Mouse (Mus musculus) left cerebral cortex, adult 2 months (tissue): ENCODE results near the gene Plxna4. TPM values are rescaled to one million over a fixed set of nuclear protein-coding genes. Genes with fewer than 3 reads are reported as not detected.

Experiments
- DNase-seq, 2 experiments: peaks; one replicate each; pipeline ENCODE4 v3.0.0; 2021 to 2022; ENCODE audit warnings: low spot score in 2 of 2, mixed read lengths in 1 of 2; ENCODE audit errors: extremely low spot score in 1 of 2
- H3K27ac ChIP-seq: fragments of 200-600 bp; 2 replicates; pipeline ENCODE4 v1.8.1; 2022
- H3K4me3 ChIP-seq: fragments of 200-600 bp; 2 replicates; pipeline ENCODE4 v1.8.1; 2022
- CTCF ChIP-seq: fragments of 200-600 bp; IDR thresholded peaks from 2 replicates; pipeline ENCODE4 v1.8.1; 2022; ENCODE audit warnings: antibody characterized with exemption, mild to moderate bottlenecking, moderate library complexity
- intact Hi-C: fragments of 180-260 bp; cut with DNase I; formaldehyde crosslinking; loops from one replicate; pipeline ENCODE4 v1.15.1; 2025
- total RNA-seq, 2 experiments: library from RNA; stranded (reverse); gene quantifications; 2 replicates each; pipeline ENCODE4 v1.2.3; 2021

Gene Plxna4
- total RNA-seq, 2 experiments from 2014 or later, result 70.2 to 71.6 TPM

- intact Hi-C loops, result no loop called here
- DNase-seq, result no peak
- Histone ChIP-seq H3K27ac (no peak overlapping the region), H3K4me3 (no peak overlapping the region)
- TF ChIP-seq CTCF, result no peak
Observed at GRCm38 (mm10) chr6:32208951-32209350, 379.0 kb downstream of the Plxna4 start.

GRCm38 (mm10) chr6:32204253-32204652, 383.7 kb downstream of the Plxna4 start:
- H3K4me3 ChIP-seq, result no peak overlapping the region
- H3K27ac ChIP-seq, result no peak overlapping the region
- no peak for TF ChIP-seq CTCF
- intact Hi-C loops, result no loop called here
- DNase-seq, result no peak

GRCm38 (mm10) chr6:32203389-32203788, 384.6 kb downstream of the Plxna4 start:
- intact Hi-C loops, result no loop called here
- Histone ChIP-seq H3K4me3 (no peak overlapping the region), H3K27ac (no peak overlapping the region)
- no peak for TF ChIP-seq CTCF
- DNase-seq, result no peak

GRCm38 (mm10) chr6:32202664-32203192, 385.3 kb downstream of the Plxna4 start:
- Histone ChIP-seq H3K27ac (no peak overlapping the region), H3K4me3 (no peak overlapping the region)
- intact Hi-C loops, result no loop called here
- no peak for DNase-seq
- TF ChIP-seq CTCF, result no peak

GRCm38 (mm10) chr6:32201506-32201905, 386.5 kb downstream of the Plxna4 start:
- no peak overlapping the region for H3K27ac ChIP-seq
- DNase-seq, result no peak
- no peak overlapping the region for H3K4me3 ChIP-seq
- TF ChIP-seq CTCF, result no peak
- intact Hi-C loops, result no loop called here

- DNase-seq, result no peak
- no peak overlapping the region for H3K27ac ChIP-seq
- intact Hi-C loops, result no loop called here
- no peak for TF ChIP-seq CTCF
- H3K4me3 ChIP-seq, result no peak overlapping the region
Observed at GRCm38 (mm10) chr6:32199616-32200015, 388.4 kb downstream of the Plxna4 start.

GRCm38 (mm10) chr6:32196913-32197312, 391.1 kb downstream of the Plxna4 start:
- TF ChIP-seq CTCF, result no peak
- intact Hi-C loops, result no loop called here
- DNase-seq, result no peak
- no peak overlapping the region for H3K27ac ChIP-seq
- no peak overlapping the region for H3K4me3 ChIP-seq

GRCm38 (mm10) chr6:32193046-32193445, 394.9 kb downstream of the Plxna4 start:
- intact Hi-C loops, result loop anchor here (5.0 kb wide), 1 partner anchor 124 kb away; no protein-coding TSS in a partner anchor
- Histone ChIP-seq H3K4me3 (no peak overlapping the region), H3K27ac (no peak overlapping the region)
- TF ChIP-seq CTCF, result no peak
- DNase-seq, result no peak

GRCm38 (mm10) chr6:32184402-32184985, 403.5 kb downstream of the Plxna4 start:
- H3K27ac ChIP-seq, result no peak overlapping the region
- intact Hi-C loops, result loop anchor here (5.0 to 10.0 kb wide), 2 partner anchors 247 to 400 kb away; partner anchors contain the start of gene Plxna4
- TF ChIP-seq CTCF, result no peak
- no peak for DNase-seq
- no peak overlapping the region for H3K4me3 ChIP-seq

GRCm38 (mm10) chr6:32183651-32184185, 404.3 kb downstream of the Plxna4 start:
- intact Hi-C loops, result loop anchor here (5.0 to 10.0 kb wide), 2 partner anchors 246 to 401 kb away; partner anchors contain the start of gene Plxna4
- TF ChIP-seq CTCF, result no peak; the same call in 1 of the 2 replicates

GRCm38 (mm10) chr6:32180012-32180358, 408.0 kb downstream of the Plxna4 start:
- Histone ChIP-seq H3K4me3 (no peak overlapping the region), H3K27ac (no peak overlapping the region)
- no peak for TF ChIP-seq CTCF
- intact Hi-C loops, result loop anchor here (5.0 to 10.0 kb wide), 2 partner anchors 243 to 405 kb away; partner anchors contain the start of gene Plxna4
- DNase-seq, result no peak

More at GRCm38 (mm10) chr6:32183651-32184185, 404.3 kb downstream of the Plxna4 start:
- no peak overlapping the region for H3K4me3 ChIP-seq
- DNase-seq, result peak; percentile 20 to 28
- no peak overlapping the region for H3K27ac ChIP-seq

- intact Hi-C loops, result loop anchor here (5.0 to 10.0 kb wide), 2 partner anchors 242 to 405 kb away; partner anchors contain the start of gene Plxna4
- no peak for DNase-seq
- no peak overlapping the region for H3K27ac ChIP-seq
- H3K4me3 ChIP-seq, result no peak overlapping the region
- no peak for TF ChIP-seq CTCF
Observed at GRCm38 (mm10) chr6:32179346-32180011, 408.5 kb downstream of the Plxna4 start.
